Comparison of ENCODE assay signal across 8 mouse cellular contexts in genomic region chr8:83390006-83390701, GRCm38 (mm10). TPM values are rescaled to one million over a fixed set of nuclear protein-coding genes. Genes with fewer than 3 reads are reported as not detected.
DNase-seq lines count a peak whose midpoint lies in the region; ATAC-seq and TF ChIP-seq lines count a peak whose summit lies in the region.

No protein-coding gene starts in this region.

- no peaks in the 10 kb centered on the region for H3K9me3 ChIP-seq in forebrain, embryonic 14.5 days (replicated peaks; ENCODE audit: control insufficient read depth, low read length)
- no peaks in the 10 kb centered on the region for H3K9me3 ChIP-seq in liver, embryonic 15.5 days (replicated peaks)

- no peaks in the 10 kb centered on the region for H3K79me3 ChIP-seq in C2C12 (ENCODE audit: low read depth)

- no peaks in the 10 kb centered on the region for H3K79me2 ChIP-seq in C2C12 (ENCODE audit: control insufficient read depth, insufficient read depth)

- peaks cover 23% of the 10 kb centered on the region for H3K27me3 ChIP-seq in C2C12 (ENCODE audit: control insufficient read depth, insufficient read depth, insufficient read length)
- H3K27me3 ChIP-seq in forebrain, embryonic 14.5 days (replicated peaks; ENCODE audit: control insufficient read depth, insufficient read depth, low read length) = 0 out of 2 replicates have a peak, but pooled peaks cover 4% of the 10 kb centered on the region
- peaks cover 64% of the 10 kb centered on the region for H3K27me3 ChIP-seq in liver, embryonic 15.5 days

- no peak for DNase-seq in frontal cortex, postnatal 25 days (ENCODE audit: low spot score in 2 of 2)
- DNase-seq in forebrain, embryonic 14.5 days (ENCODE audit: low spot score) = peak; percentile 2
- no peak for DNase-seq in ovary, postnatal 14 days (ENCODE audit: low spot score)
- DNase-seq in frontal cortex, postnatal 36 days (ENCODE audit: low spot score in 2 of 2) = no peak
- DNase-seq in ovary, postnatal 36 days (ENCODE audit: low spot score) = no peak

- H3K4me2 ChIP-seq in forebrain, embryonic 14.5 days (ENCODE audit: low read length) = peak overlapping the region; percentile 83
- peak overlapping the region; percentile 73 for H3K4me2 ChIP-seq in liver, embryonic 15.5 days

- 2% methylated on average over 14 of the region's 14 CpGs for WGBS in forebrain, embryonic 14.5 days
- WGBS in liver, embryonic 15.5 days (ENCODE audit: insufficient replicate concordance) = 11% methylated on average over 14 of the region's 14 CpGs

- H3K36me3 ChIP-seq in C2C12 (ENCODE audit: control insufficient read depth, insufficient read depth) = no peaks in the 10 kb centered on the region
- H3K36me3 ChIP-seq in forebrain, embryonic 14.5 days (ENCODE audit: control insufficient read depth, insufficient read depth, low read length) = no peaks in the 10 kb centered on the region
- H3K36me3 ChIP-seq in liver, embryonic 15.5 days (replicated peaks) = no peaks in the 10 kb centered on the region

- TF ChIP-seq CTCF in C2C12 (IDR thresholded peaks at IDR 0.05; ENCODE audit: control insufficient read depth, insufficient read depth, insufficient read length) = no peak

- ATAC-seq in frontal cortex, adult (ENCODE audit: low TSS enrichment) = peak; percentile 81
- peak; percentile 64 for ATAC-seq in forebrain, embryonic 14.5 days
- no peak for ATAC-seq in liver, embryonic 15.5 days (ENCODE audit: insufficient read depth)

- peak overlapping the region; percentile 81 for H3K9ac ChIP-seq in forebrain, embryonic 14.5 days (ENCODE audit: low read length)
- no peak overlapping the region for H3K9ac ChIP-seq in liver, embryonic 15.5 days

- H3K27ac ChIP-seq in forebrain, embryonic 14.5 days (ENCODE audit: low read depth, low read length) = no peak overlapping the region
- H3K27ac ChIP-seq in liver, embryonic 15.5 days (replicated peaks) = no peak overlapping the region

- no peak overlapping the region for H3K4me3 ChIP-seq in C2C12 (ENCODE audit: insufficient read depth, poor library complexity, severe bottlenecking)
- H3K4me3 ChIP-seq in forebrain, embryonic 14.5 days (ENCODE audit: low read depth, low read length) = peak overlapping the region; percentile 65
- peak overlapping the region; percentile 50 for H3K4me3 ChIP-seq in liver, embryonic 15.5 days (replicated peaks)

- no peaks in the 10 kb centered on the region for H3K4me1 ChIP-seq in forebrain, embryonic 14.5 days (ENCODE audit: control insufficient read depth, insufficient read depth, low read length)
- H3K4me1 ChIP-seq in liver, embryonic 15.5 days (replicated peaks) = peaks cover 13% of the 10 kb centered on the region

- H3ac ChIP-seq in C2C12 (ENCODE audit: control insufficient read depth, insufficient read length, low read depth) = peak overlapping the region; percentile 45

TF ChIP-seq in C2C12, 6 proteins besides CTCF, POLR2A, EP300 and RAD21:
- no peak for TF ChIP-seq MAX (IDR thresholded peaks at IDR 0.05)
- TF ChIP-seq MYOG (IDR thresholded peaks at IDR 0.05; ENCODE audit: control insufficient read depth, extremely low read depth, insufficient read length) = no peak
- no peak for TF ChIP-seq MYOD1 (IDR thresholded peaks at IDR 0.05; ENCODE audit: control insufficient read depth, insufficient read length, low read depth)
- TF ChIP-seq CEBPB (IDR thresholded peaks at IDR 0.05; ENCODE audit: low read depth) = no peak
- TF ChIP-seq FOSL1 (IDR thresholded peaks at IDR 0.05; ENCODE audit: insufficient read depth, low read length, poor library complexity, severe bottlenecking) = no peak
- TF ChIP-seq USF1 (IDR thresholded peaks at IDR 0.05; ENCODE audit: low read depth) = no peak
TF ChIP-seq in C2C12: peak in this region for 0.

RNA-seq across cellular contexts. Expression of gene Clgn, which starts 0.5 kb away (rescaled TPM):
- not detected for polyA plus RNA-seq in C2C12 (2012; fragmentation: generic; extraction: Trizol)
- polyA plus RNA-seq in forebrain, embryonic 14.5 days (2014; fragmentation: Nextera tagmentation; extraction: Ambion mirVana) = 5.0 and 5.1 TPM in 2 replicates
- 0.22 and 0.28 TPM in 2 replicates for polyA plus RNA-seq in liver, embryonic 15.5 days (2015; fragmentation: Nextera tagmentation; extraction: Ambion mirVana)

RNA-seq across cellular contexts. Expression of gene Mgat4d, which starts 41.9 kb away (rescaled TPM):
- polyA plus RNA-seq in C2C12 (2012; fragmentation: generic; extraction: Trizol) = not detected
- polyA plus RNA-seq in forebrain, embryonic 14.5 days (2014; fragmentation: Nextera tagmentation; extraction: Ambion mirVana) = not detected in 2 replicates
- not detected in 2 replicates for polyA plus RNA-seq in liver, embryonic 15.5 days (2015; fragmentation: Nextera tagmentation; extraction: Ambion mirVana)

RNA-seq across cellular contexts. Expression of gene Elmod2, which starts 57.9 kb away (rescaled TPM):
- 1.3 TPM for polyA plus RNA-seq in C2C12 (2012; fragmentation: generic; extraction: Trizol)
- 24.9 and 29.6 TPM in 2 replicates for polyA plus RNA-seq in forebrain, embryonic 14.5 days (2014; fragmentation: Nextera tagmentation; extraction: Ambion mirVana)
- polyA plus RNA-seq in liver, embryonic 15.5 days (2015; fragmentation: Nextera tagmentation; extraction: Ambion mirVana) = 5.5 and 6.0 TPM in 2 replicates
